Mouse (Mus musculus): ENCODE results near the gene Slc15a4.

- TF ChIP-seq CTCF (IDR thresholded peaks at IDR 0.05; ENCODE audit: insufficient read depth, low read depth, low read length) = no peak; the same call in 1 of the 2 replicates
- TF ChIP-seq POLR2A (IDR thresholded peaks at IDR 0.05; ENCODE audit: insufficient read depth, low read depth, low read length) = no peak
Measured at GRCm38 (mm10) chr5:127678501-127678900, 45.8 kb upstream of the Slc15a4 start.

Measured in olfactory bulb, adult 2 months (tissue).